Mouse (Mus musculus) thymus, postnatal 36 days (tissue): Measurements from ENCODE around the gene Slc39a10.

Source experiments
- DNase-seq, 2 experiments: peaks; one replicate each; pipeline ENCODE4 v3.0.0; 2022; ENCODE audit warnings: mixed read lengths in 2 of 2

Gene Slc39a10

DNA sequence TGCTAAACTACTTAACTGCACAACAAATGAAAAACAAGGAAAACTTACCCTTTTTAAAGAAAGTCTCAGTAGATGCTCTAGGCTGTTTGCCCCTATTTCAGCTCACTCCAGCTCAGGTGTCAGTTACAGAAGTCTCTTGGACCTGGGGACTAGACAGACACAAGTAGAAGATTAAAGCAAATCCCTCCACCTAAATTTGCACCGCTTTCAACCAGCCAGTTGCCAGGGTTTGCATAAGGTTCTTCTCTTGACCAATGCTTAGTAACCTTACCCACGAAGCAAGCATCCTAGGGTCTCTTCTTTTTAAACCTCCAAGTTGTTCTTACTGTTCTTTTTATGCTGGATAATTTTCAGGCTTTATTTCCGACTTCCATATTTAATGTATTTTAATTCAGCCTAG, at the start of gene Slc39a10:
Gene Slc39a10, minus strand, starts transcription at position 101 of the 400 bp plus-strand sequence.
- DNase-seq, result no peak

DNA sequence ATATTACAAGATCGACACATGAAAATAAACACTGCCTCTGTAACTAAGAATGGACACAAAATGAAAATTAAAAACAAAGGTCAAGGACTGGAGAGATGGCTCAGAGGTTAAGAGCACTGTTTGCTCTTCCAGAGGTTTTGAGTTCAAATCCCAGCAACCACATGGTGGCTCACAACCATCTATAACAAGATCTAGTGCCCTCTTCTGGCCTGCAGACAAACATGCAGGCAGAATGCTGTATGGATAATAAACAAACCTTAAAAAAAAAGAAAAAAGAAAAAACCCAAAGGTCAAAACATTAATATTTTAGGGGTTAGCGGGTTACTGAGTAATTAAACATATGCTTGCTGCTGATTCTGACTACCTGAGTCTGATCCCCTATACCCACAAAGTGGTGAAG, 46.6 kb upstream of the Slc39a10 start:
- DNase-seq, result no peak

DNA sequence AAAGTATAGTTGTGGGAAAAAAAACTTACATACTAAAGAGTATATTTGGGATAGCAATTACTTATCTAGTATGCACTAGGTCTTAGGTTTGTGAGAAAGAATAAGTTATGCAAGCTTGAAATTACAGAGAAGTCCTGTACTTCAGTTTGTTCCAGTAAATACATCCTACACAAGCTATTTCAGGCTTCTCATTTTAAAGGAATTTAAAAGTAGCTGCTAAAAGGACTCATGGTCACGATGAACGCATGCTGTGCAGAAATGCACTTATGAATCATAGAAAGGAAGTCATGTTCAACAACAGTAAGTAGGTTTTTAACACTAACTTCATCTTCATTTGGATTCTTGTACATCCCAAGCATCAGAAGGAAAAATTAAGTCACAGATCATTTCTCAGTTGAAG, 45.0 kb upstream of the Slc39a10 start:
- DNase-seq, result no peak

DNA sequence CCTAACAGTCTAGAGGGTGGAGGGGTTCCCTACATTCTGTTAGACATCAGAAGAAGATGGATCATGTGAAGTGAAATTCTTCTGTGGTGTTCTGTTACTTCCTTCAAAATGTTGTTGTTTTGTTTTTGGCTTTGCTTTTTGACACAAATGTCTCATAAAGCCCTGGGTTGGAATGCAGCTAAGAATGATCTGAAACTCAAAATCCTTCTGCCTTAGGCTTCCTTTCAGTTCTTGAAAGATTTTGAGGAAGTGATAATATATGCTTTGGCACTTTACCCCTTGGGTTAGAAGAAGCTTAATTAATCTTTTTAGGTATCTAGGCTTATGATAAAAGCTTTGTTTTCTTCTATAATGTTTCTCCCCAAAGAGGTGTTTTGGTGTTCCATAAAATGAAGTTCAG, 34.5 kb upstream of the Slc39a10 start:
- no peak for DNase-seq

DNA sequence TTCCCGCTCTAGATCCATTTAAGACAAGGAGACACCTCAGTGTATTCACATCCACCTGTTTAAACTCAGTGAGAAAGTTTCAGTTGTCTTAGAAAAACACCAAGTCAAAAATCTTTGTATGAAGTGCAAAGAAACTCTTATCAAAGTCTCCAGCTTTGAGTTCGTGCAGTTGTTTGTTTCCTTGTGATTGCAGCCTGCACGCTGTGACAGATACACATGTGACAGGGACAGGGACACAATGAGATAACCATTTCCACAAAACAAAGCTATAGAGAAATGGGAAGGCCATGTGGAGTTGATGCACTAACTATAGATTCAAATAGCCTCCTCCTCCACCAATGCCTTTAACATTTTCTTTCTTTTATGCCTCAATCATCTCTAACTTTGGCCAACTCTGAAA, 33.6 kb upstream of the Slc39a10 start:
- no peak for DNase-seq

DNA sequence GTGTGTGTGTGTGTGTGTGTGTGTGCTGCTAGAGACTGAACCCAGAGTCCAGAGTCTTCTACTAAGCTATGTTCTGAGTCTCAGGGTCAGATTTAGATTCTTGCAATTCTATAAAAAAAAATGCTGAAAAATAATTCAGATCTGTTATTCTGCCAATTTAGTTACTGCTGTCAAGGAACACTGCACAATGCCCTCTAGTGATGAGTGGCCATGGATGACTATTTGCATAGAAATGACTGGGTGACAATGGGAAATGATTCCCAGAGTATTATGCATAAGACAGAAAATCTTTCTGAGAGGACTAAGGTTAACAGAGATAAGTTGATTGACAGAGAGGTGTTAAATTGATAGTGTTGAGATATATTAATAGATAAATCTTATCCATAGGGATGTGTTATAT, 32.3 kb upstream of the Slc39a10 start:
- DNase-seq, result no peak

DNA sequence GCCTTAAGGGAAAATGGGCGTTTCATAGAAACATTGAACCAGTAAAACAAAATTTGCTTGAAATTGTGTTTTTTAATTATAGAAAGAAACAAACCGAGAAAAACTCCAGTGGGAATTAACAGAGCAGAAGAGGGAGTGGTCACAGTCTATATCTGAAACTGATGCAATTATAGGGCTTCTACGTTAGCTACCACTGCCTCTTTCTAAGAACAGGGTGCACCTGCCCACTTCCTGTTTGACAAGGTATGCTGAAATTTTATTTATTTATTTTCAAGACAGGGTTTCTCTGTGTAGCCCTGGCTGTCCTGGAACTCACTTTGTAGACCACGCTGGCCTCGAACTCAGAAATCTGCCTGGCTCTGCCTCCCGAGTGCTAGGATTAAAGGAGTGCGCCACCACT, 30.3 kb upstream of the Slc39a10 start:
- DNase-seq, result no peak

DNA sequence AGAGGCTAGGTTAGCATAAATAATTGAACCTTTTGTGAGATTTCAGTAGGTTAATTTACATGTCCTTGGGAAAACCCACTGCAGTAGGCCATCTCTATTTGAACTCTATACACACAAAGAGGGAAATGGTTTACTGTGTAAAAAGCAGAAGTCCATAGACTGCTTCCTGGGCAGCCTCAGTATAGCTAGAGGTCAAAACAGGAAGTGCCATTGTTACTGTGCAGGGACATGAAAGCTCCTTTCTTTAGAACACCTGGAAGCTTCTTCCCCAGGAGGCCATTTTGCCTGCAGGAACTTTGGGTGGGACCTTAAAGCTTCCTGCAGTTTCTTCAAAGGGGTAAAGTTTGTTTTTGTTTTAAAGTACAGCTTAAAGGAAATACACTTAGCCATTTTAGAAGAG, 29.0 kb upstream of the Slc39a10 start:
- no peak for DNase-seq

DNA sequence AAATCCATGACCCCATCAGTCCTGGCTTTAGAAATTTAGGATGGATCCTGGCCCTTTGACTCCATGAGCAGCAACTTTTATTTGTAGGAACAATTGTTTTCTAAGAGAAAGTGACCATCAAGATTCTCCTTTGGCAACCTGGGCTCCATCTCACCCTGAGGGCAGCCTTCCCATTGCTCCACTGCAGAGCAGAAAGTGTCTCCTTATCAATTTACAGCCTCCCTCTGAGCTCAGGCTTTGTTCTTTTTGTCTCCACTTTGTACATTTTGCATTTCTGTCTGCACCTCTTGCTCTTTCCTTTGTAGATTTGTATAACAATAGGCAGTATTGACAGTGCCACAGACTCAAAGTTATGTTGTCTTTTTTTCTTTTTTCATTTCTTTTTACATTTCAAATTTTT, 23.6 kb upstream of the Slc39a10 start:
- DNase-seq, result no peak

DNA sequence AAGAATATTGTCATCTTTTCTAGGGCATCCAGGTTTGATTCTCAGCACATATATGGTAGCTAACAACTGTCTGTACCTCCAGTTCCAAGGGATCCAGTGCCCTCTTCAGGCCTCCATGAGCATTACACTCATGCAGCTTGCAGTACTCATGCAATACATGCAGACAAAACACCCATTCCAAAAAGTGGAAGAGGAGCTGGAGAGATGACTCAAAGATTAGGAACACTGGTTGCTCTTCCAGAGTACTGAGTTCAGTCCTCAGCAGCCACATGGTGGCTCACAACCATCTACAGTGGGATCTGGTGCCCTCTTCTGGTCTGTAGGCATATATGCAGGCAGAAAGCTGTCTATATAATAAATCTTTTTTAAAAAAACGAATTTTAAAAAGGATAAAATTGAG, 21.7 kb upstream of the Slc39a10 start:
- DNase-seq, result peak; percentile 12 to 19

DNA sequence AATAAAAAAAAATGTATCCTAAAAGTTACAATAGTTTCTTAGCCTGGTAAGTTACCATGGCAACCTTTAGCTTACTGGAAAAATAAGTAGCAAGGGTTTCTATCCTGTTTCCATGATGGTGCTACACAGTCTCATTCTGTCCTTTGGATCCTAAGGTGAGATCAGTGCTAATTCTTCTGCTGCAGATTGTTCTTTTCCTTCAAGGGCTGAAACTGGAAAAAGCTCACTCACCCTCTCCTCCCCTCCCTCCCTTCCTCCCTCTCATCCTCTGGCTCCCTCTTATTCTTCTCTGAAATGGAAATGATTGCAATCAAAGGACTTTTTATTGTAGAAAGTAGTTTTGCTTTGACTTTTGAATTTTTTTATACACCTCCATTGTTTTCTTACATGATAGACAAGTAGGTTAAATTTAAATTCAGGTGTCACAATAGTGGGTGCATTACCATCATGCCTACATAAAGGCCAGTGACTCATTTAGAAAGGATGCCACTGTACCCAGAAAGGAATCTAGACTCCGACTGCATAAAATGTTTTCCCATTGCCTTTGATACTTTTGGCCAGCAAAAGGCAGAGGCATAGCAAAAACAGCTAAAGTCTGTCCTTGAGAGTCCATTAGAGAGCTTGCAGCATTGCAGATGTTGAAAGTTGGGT, 20.0 kb upstream of the Slc39a10 start:
- no peak for DNase-seq

DNA sequence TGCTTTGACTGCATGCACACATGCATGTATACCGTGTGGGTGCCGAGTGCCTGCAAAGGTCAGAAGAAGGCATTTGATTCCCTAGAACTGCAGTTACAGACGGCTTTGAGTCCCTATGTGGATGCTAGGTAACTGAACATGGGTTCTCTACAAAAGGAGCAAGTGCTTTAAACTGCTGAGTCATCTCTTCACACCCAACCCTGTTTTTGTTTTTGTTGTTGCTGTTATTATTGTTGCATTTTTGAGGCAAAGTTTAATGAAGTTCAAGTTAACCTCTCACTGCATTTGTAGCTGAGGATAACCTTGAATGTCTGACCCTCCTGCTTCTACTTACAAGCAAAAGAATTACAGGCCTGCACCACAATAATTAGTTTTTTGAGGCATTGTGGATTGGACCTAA, 17.5 kb upstream of the Slc39a10 start:
- DNase-seq, result no peak

DNA sequence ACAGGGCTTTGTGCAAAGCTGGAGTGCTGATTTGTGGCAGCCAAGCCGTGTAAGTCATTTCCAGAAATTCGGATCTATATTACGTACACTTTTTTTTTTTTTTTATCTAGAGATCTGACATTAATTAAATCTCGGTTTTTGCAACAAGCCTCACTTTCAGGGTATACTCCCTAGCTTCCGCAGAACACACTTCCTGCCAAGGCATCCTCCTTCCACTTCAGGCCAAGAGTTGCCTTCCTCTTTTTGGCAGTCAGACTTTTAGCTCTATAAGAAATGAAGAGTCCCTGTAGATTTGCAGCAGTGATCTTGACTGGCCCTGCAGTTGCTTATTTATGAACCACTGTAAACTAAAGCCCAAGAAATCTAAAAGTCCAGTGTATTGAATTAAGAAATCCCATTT, 13.1 kb upstream of the Slc39a10 start:
- no peak for DNase-seq

DNA sequence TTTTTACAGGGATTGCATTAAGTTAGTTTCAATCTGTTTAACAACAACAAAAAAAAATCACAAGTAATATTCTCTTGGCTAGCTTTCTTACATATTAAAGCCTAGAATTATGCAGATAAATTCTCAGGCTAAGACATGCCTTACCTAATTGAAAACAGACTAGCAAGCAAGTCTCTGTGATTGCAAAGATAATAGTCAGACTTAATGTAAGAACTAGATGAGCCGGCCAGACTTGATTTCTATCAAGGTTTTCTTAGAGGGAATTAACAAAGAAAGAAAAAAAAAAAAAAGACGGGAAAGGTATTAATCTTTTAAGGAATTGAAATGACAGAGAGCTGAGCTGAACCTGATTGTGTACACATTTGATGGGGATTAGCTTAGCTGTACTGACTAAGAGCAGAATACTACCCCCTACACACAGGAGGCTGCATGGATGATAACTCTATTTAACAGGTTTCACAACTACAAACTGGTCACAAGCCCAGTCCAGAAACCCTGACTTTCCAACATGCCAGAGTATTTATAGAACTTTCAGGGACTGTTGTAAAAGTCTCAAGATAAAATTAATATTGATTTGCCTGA, 9.5 kb upstream of the Slc39a10 start:
- no peak for DNase-seq

DNA sequence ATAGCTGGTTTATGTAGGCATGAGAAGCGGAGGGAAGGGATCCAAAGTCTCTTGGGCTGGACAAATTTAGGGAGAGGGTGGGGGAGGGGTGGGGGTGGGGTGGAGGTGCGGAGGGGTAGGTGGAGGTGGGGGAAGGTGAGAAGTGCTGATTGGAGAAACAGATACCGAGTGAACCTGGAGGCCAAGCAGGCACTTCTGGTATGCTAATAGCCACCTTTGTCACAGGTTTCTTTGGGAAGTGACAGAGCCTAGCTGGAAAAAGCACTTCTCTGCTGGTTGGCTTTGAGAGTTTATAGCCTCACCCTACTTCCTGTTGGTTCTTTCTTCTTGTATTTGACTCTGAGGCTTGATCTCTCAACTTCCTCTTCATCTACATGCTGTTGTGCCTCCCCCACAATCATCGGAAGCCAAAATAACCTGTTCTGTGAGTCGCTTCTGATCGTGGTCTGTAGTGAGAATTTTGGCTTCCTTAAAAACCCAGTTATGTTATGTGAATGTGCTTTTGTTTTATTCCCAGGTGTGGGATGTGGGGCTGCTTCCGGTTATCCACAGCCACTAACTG, 1.7 kb upstream of the Slc39a10 start:
- peak; percentile 33 to 35 for DNase-seq

DNA sequence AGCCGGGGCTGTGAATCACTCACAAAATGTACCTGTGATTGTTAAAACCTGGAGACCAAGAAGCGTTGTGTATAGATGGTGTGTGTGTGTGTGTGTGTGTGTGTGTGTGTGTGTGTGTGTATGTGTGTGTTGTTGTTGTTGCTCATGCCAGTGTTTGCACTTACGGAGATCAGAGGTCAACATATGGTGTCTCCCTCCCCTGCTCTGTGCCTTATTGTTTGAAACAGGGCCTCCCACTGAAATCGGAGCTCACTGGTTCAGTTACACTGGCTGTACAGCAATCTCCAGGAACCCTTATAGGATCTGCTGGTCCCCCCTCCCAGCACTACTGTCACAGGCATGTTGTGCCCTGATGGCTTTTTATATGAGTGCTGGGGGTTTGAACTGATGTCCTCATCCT, 3.9 kb downstream of the Slc39a10 start:
- DNase-seq, result no peak

DNA sequence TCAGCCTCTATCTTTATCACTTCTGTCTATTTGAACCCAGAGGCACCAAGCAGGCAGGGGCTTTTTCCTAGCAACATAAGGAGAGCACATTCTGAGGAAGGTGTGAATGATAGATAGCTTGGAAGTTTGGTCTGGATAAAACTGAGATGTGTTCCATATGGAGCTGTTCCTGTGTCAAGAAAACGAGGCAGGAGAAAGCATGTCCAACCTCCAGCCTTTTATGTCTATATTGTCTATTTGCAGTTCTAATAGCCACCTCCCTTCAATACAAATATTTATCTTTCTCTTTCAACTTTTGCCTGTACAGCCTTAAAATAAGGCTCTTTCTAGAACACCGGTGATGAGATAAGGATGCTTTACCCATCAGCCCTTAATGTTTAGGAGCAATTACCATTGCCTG, 4.3 kb downstream of the Slc39a10 start:
- no peak for DNase-seq

DNA sequence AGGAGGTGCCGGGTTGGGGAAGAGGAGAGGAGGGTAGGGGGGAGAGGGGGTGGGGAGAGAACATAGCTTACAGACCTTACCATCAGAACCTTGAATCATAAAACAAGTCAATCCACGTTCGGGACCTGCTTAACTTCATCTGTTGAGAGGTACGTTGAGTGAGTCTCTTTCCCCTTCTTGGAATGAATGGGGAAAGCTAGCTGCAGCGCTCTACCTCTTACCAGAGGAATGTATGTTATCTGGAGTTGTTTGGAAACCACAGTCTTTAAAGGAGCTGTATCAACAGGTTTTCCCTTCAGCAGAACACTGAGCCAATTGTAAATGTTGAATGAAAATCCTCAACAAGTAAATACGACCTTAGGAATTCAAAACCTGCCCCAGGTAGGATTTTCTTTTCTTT, 4.7 kb downstream of the Slc39a10 start:
- DNase-seq, result no peak

DNA sequence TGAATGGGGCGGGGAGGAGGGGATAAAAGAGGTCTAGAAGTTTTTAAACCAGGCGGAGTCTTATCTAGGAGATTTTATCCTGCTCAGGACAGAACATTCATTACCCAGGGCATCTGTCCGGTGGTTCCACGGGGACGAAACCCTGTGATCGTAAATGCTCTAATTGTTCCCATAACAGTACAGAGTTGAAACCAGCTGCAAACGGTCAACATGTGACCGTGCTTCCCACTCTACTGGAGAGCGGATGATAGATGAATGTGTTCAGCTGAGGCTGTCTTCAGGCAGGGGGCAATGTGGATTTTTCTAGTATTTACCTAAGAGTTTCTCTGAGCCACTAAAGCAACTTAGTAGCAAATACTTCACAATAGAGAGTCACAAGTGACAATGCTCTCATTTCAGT, 6.6 kb downstream of the Slc39a10 start:
- no peak for DNase-seq

DNA sequence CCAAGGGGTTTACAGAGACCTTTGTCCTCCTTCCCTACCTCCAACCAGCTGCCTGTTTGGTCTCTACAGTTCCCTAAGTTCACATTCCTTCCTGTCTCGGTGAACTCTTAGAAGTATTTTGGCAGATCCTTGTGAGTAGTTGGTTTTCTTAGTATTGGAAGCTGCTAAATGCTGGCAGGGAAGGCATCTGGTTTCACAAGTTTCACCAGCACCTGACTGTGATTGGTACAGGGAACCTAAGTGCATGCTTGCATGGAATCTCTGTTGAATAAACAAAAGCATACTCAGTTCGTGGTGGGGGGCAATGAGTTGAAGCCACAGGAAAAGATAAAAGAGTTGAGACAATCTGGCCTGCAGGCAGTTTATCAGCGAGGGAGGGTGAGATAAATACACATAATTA, 7.4 kb downstream of the Slc39a10 start:
- no peak for DNase-seq

DNA sequence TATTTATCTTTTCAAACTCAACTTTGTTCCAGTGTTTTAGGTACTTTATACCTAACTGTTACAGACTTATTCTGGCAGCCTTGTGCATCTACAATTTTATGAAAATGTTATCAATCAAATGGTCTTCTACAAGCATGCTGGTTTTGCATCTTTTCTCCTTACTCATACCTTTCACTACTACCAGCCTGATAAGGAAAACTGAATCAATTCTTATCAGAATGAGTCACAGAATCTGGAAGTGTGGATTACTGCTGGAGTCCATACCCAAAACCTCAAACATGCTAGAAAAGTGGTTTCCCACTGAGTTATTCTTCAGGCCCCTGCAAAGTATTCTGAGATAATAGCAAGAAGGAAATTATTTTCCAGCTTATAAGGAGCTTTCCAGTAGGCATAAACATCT, 12.7 kb downstream of the Slc39a10 start:
- DNase-seq, result no peak

DNA sequence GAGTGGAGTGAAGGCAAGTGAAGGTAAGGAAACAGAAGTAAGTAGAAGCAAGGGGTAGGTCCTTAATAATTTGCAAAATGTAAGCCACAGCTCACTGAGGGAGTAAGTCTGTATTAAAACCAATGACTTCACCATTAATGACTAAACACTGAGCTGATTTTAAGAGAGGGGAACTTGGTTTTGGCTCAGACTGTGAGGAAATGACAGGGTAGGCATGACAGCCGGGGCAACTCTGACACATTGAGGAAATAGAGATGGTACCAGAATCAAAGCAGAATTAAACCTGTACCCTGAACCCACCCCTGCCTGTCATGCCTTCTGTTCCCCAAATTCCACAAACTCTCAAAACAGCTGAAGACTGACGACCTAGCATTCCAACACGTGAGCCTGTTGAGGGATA, 18.9 kb downstream of the Slc39a10 start:
- no peak for DNase-seq

DNA sequence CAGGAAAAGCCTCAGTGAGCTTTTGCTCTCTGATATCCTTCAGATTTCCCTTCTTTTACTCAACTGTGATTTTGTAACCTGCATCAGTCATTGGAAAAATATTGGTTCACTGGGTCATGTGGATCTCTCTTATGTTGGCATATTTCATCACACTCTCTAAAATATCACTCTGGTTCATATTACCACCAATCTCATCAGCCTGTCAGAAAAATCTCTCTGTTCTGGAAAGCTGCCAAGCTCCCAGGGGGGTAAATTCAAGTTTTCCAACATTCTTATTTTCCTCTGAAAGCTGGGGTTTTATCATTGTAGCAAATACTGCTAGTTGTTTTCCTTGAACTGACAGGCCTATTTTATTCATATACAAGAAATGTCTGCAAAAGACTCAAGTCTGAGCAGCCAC, 22.9 kb downstream of the Slc39a10 start:
- DNase-seq, result no peak

DNA sequence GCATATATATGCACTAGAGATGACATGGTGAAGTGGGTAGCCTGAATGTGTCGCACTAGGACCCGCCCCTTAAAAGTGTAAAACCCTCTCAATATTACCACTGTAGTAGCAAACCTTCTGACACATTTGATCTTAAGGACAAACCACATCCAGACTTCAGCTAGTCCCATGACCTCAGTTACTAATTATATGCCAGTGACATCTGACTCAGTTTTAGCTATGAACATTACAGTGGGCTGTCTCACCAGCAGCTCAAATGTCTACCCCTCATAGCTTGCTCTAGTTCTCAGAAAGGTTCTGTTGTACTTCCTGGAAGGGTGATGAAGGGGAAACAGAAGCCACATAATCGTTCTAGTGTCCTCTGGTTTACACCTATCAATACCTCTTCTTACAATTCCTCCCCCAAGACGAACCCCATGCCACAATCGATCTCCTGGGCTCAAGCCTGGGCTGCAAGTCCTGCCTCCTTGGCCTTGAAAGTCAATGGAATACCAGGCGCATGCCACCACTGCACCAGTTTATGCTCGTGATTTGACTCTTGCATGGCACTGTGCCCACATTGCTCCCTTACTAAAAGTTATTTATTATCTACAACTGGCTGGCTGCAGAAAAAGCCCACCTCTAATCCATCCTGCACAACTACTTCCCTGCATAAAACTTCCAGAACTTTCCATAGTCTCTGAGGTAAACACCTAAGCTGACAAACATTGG, 28.3 kb downstream of the Slc39a10 start:
- DNase-seq, result no peak
